Mouse (Mus musculus) left cerebral cortex, adult 8-10 months (tissue): ENCODE measurements at regions not wholly inside any gene's neighbourhood (a gene's known extent, or its start where the extent isn't known, plus 50 kb on each side); places are given as distances from the start of the nearest gene placed in this dataset.

Source experiments
- DNase-seq, 2 experiments: peaks; one replicate each; pipeline ENCODE4 v3.0.0; 2022; ENCODE audit warnings: low spot score in 2 of 2

GRCm38 (mm10) chr3:52815497-52815896 is 201.5 kb downstream of the Cog6 start:
- DNase-seq = no peak

- DNase-seq = no peak
Measured at GRCm38 (mm10) chr3:52802324-52802723, 214.7 kb downstream of the Cog6 start.

- DNase-seq = no peak
Measured at GRCm38 (mm10) chr3:52801446-52801845, 215.6 kb downstream of the Cog6 start.

GRCm38 (mm10) chr3:52800673-52801072 is 216.4 kb downstream of the Cog6 start:
- no peak for DNase-seq

GRCm38 (mm10) chr3:52797801-52798200 is 219.2 kb downstream of the Cog6 start:
- peak in 1 of 2 experiments; percentile 18 for DNase-seq

GRCm38 (mm10) chr3:52797164-52797563 is 219.9 kb downstream of the Cog6 start:
- DNase-seq = no peak

- no peak for DNase-seq
Measured at GRCm38 (mm10) chr3:52794218-52794617, 222.8 kb downstream of the Cog6 start.

GRCm38 (mm10) chr3:52792801-52793200 is 224.2 kb downstream of the Cog6 start:
- DNase-seq = no peak

GRCm38 (mm10) chr3:52792121-52792520 is 224.9 kb downstream of the Cog6 start:
- DNase-seq = no peak

- DNase-seq = no peak
Measured at GRCm38 (mm10) chr3:52790942-52791341, 226.1 kb downstream of the Cog6 start.

- DNase-seq = no peak
Measured at GRCm38 (mm10) chr3:52787964-52788760, 228.9 kb downstream of the Cog6 start.

GRCm38 (mm10) chr3:52785595-52785994 is 231.4 kb downstream of the Cog6 start:
- no peak for DNase-seq

- no peak for DNase-seq
Measured at GRCm38 (mm10) chr3:52784476-52784875, 232.6 kb downstream of the Cog6 start.

- DNase-seq = no peak
Measured at GRCm38 (mm10) chr3:52782576-52782975, 234.5 kb downstream of the Cog6 start.

GRCm38 (mm10) chr3:52781521-52781920 is 235.5 kb downstream of the Cog6 start:
- DNase-seq = no peak

GRCm38 (mm10) chr3:52780356-52780755 is 236.7 kb downstream of the Cog6 start:
- no peak for DNase-seq

GRCm38 (mm10) chr3:52775875-52776274 is 241.2 kb downstream of the Cog6 start:
- no peak for DNase-seq

GRCm38 (mm10) chr3:52775156-52775555 is 241.9 kb downstream of the Cog6 start:
- no peak for DNase-seq

- no peak for DNase-seq
Measured at GRCm38 (mm10) chr3:52774734-52775133, 242.3 kb downstream of the Cog6 start.

- DNase-seq = no peak
Measured at GRCm38 (mm10) chr3:52767276-52767675, 249.8 kb downstream of the Cog6 start.

- peak in 1 of 2 experiments; percentile 44 for DNase-seq
Measured at GRCm38 (mm10) chr3:52766841-52767240, 250.2 kb downstream of the Cog6 start.

- no peak for DNase-seq
Measured at GRCm38 (mm10) chr3:52764166-52764565, 252.9 kb downstream of the Cog6 start.

GRCm38 (mm10) chr3:52763660-52764059 is 253.4 kb downstream of the Cog6 start:
- no peak for DNase-seq
